Mouse (Mus musculus) cerebellum, postnatal 36 days (tissue): Measurements from ENCODE around the gene Spdef.
A peak's percentile ranks its signal among the peaks of the same experiment; 100 is the strongest.

Experiments
- DNase-seq, 2 experiments: peaks; one replicate each; pipeline ENCODE4 v3.0.0; 2021 to 2022; ENCODE audit warnings: mixed read lengths in 2 of 2

Gene Spdef

DNA sequence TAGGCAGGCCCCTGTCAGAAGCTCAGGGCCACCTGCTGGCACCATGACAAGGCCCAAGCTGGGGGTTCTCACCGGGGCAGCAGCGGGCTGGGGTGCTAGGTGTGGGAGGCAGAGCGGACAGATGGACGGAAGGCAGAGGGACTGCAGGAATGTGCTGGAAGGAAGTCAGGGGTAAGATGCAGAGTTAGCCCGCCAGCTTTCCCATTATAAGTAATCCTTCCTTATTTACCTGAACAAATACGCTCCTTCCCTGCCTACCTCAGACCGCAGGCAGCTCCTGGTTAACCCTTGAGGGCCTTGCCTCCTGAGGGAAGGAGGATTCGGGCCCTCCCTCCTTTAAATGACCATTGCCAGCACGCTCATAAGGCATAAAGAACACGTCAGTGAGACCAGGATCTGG is at the start of gene Spdef:
Gene Spdef, minus strand, starts transcription at position 186 of the 400 bp plus-strand sequence.
- DNase-seq = no peak

DNA sequence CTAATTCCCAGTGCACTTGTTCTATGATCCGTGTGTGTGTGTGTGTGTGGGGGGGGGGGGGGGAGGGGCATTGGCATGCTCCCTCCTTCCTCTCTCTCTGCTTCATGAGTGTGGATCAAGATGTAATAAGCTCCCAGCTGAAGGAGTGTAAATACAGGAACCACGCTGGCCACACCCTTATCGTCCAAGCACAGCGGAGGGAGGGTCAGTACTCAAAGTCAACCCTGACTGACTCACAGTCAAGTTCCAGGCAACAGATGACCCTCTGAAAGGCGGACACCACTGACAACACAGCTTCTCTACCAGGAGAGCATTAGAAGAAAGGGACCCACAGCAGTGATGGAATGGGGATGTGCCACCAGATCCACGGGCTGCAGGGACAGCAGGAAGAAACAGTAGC is 49.1 kb upstream of the Spdef start:
- no peak for DNase-seq

DNA sequence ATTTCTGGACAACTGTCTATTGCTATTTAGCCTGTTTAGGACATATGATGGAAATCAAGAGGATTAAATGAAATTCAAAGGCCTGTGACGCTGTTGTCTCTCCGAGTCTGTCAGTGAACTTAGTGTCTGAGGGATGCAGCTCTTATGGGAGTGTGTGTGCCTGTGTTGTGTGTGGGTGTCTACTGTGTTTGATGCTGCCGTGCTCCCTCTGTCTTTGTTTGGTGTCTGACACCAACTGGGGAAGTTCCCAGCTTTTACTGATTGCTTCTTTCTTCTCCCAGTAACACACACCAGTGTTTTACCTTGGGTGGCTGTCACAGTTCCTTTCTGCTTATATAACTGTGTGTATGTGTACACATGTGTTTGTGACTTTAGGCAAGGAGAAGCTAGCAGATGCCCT is 45.4 kb upstream of the Spdef start:
- no peak for DNase-seq

DNA sequence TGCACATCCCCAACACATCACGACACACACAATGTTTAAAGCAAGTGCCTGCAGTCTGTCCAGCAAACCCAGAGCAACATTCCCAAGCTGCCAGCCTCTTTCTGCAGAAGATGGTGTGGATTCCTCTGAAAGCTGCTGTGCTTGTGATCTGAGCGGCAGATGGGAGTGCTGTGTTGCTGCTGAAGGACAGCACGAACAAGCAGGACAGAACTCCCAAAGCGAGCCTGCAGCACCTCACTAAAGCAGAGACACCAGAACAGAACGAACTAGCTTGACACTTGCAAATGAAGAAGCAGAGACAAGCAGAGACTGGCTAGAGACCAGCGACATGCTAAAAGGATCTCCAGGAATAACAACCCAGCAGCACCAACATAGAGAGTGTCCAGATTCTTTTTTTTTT is 42.9 kb upstream of the Spdef start:
- DNase-seq = no peak

DNA sequence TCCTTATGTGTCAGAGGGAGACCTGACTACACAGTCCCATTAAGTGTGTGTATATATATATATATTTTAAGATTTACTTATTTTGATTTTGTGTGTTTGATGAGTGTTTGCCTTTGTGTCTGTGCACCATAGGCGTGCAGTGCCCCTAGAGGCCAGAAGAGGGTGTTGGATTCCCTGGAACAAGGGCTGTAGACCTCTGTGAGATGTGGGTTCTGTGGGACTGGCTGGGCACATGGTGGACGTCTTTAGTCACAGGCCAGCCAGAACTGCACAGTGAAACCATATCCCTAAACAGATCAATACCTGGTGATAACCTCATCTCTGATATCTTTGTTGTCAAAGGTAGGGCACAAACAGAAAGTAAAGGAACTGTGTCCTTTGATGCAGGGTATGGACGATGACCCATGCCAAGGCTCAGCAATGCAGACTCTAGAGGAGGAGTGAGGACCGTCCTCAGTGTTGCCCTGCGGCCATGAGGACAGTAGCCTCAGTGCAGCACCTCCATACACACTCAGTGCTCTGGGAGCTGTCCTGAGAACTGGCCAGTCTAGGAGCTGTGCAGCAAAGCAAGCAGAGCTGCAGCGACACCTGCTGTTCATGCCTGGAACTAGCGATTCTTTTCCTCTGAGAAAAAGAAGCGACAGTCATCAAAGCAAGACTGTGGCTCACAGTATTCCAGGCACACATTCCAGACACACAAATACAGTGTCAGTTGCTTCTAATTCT is 40.2 kb upstream of the Spdef start:
- DNase-seq = peak; percentile 89 to 92

- DNase-seq = no peak
Observed at GRCm38 (mm10) chr17:27767543-27767942, 38.8 kb upstream of the Spdef start.

- DNase-seq = no peak
Observed at GRCm38 (mm10) chr17:27767120-27767519, 38.4 kb upstream of the Spdef start.

GRCm38 (mm10) chr17:27765066-27765465 is 36.3 kb upstream of the Spdef start:
- DNase-seq = no peak

DNA sequence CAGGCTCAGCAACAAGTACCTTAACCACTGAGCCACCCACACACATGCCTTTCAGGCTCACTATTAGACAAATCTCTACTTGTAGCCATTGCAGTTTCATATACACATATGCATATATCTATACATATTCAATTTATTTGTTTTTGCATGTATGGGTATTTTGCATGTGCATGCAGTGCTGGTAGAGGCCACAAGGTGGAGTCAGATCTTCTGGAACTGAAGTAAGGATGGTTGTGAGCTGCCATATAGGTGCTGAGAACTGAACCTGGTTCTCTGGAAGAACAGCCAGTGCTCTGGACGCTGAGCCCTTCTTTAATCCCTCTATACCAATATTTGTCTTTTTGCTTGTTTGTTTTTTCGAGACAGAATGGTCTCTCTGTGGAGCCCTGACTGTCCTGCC is 35.7 kb upstream of the Spdef start:
- DNase-seq = no peak

- no peak for DNase-seq
Observed at GRCm38 (mm10) chr17:27762884-27763283, 34.1 kb upstream of the Spdef start.

DNA sequence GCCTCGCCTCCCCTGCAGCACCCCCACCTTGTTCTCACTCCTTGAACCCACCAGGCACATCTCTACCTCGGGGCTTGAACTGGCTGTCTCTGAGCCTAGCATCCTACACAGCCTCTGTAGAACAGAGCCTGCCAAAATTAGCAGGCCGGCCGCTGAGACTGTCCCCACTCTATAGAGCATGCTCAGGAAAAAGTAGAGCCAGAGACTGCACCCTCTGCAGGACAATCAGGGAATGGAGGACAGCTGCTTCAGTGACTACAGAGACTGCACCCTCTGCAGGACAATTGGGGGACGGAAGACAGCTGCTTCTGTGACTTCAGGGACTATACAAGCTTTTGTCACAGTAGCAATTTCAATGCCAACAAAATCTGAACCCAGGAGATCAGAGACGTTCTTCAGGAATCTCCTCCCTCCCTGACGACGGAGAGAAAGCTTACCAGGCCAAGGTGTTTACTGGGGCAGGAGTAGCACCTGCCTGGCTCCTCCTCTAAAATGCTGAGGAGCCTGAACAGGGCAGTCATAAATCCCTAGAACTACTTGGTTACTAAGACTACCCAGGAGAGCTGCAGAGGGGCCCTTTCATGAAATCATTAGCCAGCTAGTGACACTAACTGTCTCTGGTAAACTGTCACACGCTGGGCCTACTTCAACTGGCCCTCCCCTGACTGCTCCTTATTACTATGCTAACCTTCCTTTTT is 33.0 kb upstream of the Spdef start:
- DNase-seq = peak; percentile 91 to 96

DNA sequence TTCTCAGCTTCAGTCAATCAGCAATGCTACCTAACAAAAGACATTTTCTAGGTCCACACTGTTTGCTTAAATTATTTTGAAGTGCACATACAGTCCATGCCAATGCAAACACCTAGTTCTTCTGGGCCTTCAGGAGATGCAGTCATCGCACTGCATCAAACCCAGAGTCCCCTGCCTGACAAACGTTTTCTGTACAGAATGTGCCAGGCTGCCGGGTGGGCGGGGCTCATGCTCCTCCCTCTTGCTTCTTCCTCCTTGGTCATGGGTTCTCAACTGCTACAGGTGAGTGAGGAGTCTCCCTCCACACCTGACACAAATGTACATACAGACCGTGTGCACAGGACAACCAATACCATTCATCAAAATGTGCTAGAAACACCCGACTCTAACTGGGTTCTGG is 31.4 kb upstream of the Spdef start:
- DNase-seq = no peak

DNA sequence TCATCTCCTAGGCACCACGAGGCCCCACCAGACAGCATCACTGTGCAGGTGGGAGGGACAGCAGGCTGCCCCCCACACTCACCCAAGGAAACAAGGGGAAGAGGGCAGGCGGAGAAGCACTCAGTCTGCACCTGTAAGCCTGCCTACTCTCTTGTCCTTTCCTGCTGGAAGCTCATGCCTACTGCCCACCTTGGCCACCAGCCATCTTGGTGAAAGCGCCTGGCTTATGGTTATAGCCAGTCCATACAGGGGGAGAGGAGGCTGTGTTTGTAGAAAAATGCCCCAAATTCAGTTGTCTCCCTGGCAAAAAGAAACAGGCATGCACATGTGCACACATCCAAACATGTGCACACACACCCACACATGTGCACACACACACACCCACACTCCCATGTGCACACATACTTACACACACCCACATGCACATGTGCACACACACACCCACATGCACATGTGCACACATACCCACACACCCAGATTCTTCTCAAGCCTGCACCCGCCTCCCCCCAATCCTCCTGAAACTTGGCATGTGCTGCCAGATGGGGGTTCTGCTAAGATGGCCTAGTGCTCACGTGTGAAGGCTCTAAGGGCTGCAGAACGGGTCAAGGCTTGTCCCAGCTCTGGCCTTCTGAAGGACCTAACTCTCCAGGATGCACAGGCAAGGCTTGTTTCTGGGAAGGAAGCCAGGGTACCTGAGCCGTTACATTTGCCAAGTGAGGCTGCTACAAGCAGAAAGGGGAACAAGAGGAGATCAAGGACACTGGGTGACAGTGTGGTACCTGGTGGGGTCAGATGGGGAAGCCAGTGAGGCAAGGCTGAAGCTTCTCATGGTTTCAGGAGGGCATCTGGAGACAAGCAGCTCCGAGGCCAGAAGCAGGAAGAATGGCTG is 22.8 kb upstream of the Spdef start:
- peak; percentile 40 to 59 for DNase-seq

GRCm38 (mm10) chr17:27750451-27750942 is 21.7 kb upstream of the Spdef start:
- DNase-seq = no peak

GRCm38 (mm10) chr17:27748123-27748522 is 19.4 kb upstream of the Spdef start:
- no peak for DNase-seq

GRCm38 (mm10) chr17:27746446-27746845 is 17.7 kb upstream of the Spdef start:
- DNase-seq = no peak

GRCm38 (mm10) chr17:27740961-27741360 is 12.2 kb upstream of the Spdef start:
- peak; percentile 50 to 55 for DNase-seq

- DNase-seq = no peak
Observed at GRCm38 (mm10) chr17:27734344-27735073, 5.8 kb upstream of the Spdef start.

DNA sequence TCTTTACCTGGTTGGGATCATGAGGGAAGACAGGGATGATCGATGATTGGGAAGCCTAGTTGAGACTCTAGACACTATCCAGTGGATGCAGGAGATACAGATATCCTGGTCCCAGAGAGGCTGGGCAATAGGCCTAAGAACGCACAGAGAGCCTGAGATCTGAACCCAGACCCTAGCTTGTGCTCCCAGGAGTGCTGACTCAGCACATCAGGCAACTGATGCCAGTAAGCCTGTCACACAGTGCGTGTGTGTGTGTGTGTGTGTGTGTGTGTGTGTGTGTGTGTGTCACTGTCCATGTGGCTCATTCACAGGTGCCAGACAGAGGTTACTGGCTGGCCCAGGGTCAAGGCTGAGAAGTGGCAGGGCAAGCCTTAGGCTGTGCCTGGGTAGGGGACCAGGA is 3.9 kb upstream of the Spdef start:
- DNase-seq = no peak

DNA sequence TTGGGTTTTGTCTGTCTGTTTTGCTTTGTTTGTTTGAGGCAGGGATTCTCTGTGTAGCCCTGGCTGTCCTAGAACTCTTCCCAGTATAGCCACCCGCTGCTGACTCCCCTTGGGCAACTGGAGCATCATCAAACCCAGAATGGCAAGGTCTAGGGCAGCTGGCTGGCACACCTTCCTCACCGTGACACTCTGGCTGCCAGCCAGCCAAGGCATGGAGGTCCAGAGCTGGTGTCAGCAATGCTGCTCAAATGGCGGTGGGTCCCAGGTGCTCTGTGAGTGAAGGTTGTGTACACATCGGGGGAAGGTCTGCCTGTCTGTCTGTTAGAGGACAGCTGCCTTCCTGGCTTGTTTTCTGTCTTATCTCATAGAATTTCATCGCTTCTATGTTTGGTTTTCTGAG is 3.4 kb upstream of the Spdef start:
- no peak for DNase-seq

DNA sequence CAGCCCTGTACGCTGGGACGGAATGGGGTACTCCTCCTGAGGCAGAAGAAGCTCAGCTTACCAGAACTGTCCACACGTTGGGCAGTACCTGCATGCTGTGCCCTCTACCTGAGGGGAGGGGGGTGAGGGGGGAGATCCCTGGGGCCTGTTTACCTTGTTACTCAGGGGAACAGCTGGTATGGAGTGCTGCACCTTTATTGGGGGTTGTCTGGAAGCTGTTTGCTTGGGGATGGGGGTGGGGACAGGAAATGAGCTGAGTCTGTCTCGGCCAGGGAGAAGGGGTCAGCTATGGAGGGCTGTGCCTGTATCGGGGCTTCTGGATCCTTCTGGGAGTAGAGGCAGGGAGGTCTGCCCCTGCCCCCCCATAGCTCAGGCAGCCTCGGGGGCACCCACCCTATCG is 2.2 kb downstream of the Spdef start:
- DNase-seq = no peak

- no peak for DNase-seq
Observed at GRCm38 (mm10) chr17:27725412-27725811, 3.3 kb downstream of the Spdef start.

GRCm38 (mm10) chr17:27725011-27725410 is 3.7 kb downstream of the Spdef start:
- no peak for DNase-seq
